Mouse (Mus musculus): ENCODE measurements around the gene Fam120b. TPM values are rescaled to one million over a fixed set of nuclear protein-coding genes. Genes with fewer than 3 reads are reported as not detected.

Gene Fam120b
- total RNA-seq (2023; ENCODE audit: inconsistent age): 31.5 to 34.4 TPM (median 32.4 TPM) in 4 replicates

DNA sequence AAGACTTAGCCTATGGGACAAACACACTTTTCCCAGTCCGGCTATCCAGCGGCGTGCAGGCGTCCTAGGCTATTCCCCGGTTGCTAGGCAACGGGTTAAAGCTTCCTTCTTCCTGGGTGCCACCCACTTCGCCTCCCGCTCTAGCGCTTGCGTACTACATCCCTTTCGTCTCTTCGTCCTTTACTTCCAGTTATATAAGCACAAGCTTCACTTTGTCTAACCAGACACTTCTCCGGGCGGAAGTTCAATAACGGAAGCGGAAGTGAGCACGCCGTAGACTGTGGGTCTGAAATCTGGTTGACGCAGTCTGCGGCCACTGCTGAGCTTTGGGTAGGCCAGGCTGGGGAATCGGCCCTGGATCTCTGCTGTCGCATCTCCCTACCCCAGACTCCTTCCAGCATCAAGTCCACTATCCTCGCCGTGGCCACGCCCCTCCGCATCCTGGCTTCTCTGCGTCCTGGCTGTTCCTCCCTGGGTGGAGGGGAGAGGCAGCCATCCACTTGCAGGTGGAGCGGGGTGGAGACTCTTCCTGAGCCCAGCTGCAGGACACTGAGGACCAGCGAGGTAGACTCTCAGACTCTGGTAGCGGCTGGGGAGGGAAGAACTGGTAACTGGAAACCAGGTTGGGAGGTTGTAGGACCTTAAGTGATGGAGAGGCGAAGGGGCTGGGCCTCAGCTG lies at the start of gene Fam120b:
TSS of gene Fam120b (plus strand) at position 206 of the 679 bp plus-strand sequence.

DNA sequence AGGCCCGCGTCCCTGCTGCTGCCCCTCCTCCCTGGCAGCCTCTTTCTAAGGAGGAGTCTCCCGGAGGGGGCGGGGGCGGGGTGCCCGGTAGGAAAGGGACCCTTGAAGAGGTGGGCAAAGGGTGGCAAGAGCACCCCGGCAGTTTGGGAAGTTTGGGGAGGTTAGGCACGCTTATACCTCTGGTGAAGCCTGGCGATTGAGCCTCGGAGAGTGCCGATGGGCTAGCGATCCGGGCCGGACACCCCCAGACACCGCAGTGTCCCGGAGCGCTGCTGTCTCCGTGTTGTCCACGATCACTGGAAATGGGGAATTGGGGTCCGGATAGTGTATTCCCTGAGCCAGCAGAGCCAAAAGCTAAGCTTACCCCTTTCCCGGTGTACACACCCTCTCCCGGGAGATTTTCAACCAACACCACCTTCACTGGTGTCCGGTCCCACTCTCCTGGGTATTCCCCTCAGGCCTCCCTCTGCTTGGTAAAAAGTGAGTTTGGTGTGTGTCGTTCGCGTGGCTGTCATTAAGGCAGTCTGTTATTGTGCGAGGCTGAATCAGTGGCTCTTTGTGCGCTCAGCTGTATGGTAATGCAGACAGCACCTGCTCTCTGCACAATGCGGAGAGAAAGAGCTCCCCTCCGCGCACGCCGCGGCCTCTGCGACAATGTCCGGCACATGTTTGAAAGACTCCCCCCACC lies 19.4 kb upstream of the Fam120b start, which contains the start of gene Dll1:
TSS of gene Dll1 (minus strand) at position 379 of the 688 bp plus-strand sequence.

Other genes with a start within 250 kb of the Fam120b start
- gene Dll1, start 19.3 kb upstream of the Fam120b start, total RNA-seq (2023; ENCODE audit: inconsistent age): 3.7 to 7.9 TPM (median 4.4 TPM) in 4 replicates
- 106 to 115 TPM (median 109 TPM) in 4 replicates for gene Psmb1, start 103.5 kb downstream of the Fam120b start, total RNA-seq (2023; ENCODE audit: inconsistent age)
- 44.3 to 57.7 TPM (median 52.9 TPM) in 4 replicates for gene Tbp, start 103.7 kb downstream of the Fam120b start, total RNA-seq (2023; ENCODE audit: inconsistent age)
- gene Pdcd2, start 131.1 kb downstream of the Fam120b start, total RNA-seq (2023; ENCODE audit: inconsistent age): 37.6 to 50.6 TPM (median 43.4 TPM) in 4 replicates
- gene Prdm9, start 168.2 kb downstream of the Fam120b start, total RNA-seq (2023; ENCODE audit: inconsistent age): 30.4 to 37.6 TPM (median 32.5 TPM) in 4 replicates

Measured in B cell, adult (primary cell).